Mouse (Mus musculus) lung, postnatal 0 days (tissue): ENCODE data around the gene Ppp1r10. TPM values are rescaled to one million over a fixed set of nuclear protein-coding genes. Genes with fewer than 3 reads are reported as not detected.

ENCODE experiments used
- ATAC-seq: fragments of 200-750 bp; cut with Nextera tagmentation; 2 replicates; pipeline ENCODE4 v1.8.0; 2017; ENCODE audit warnings: moderate library complexity
- DNase-seq: peaks from one replicate; pipeline ENCODE4 v3.0.0-alpha.2; 2016; ENCODE audit warnings: low spot score
- H3K27ac ChIP-seq: fragments of 300-500 bp; sonication (generic); 2 replicates; pipeline ENCODE4 v1.5.1; 2014; ENCODE audit warnings: antibody characterized with exemption, mild to moderate bottlenecking, low read length, mixed read lengths
- H3K27me3 ChIP-seq: fragments of 300-500 bp; sonication (generic); replicated peaks from 2 replicates; pipeline ENCODE4 v1.6.1; 2014; ENCODE audit warnings: low read length, mixed read lengths; ENCODE audit not compliant: insufficient read depth
- H3K36me3 ChIP-seq: fragments of 300-500 bp; sonication (generic); 2 replicates; pipeline ENCODE4 v1.6.1; 2014; ENCODE audit warnings: low read length, mixed read lengths; ENCODE audit not compliant: insufficient read depth
- H3K4me1 ChIP-seq: fragments of 300-500 bp; sonication (generic); 2 replicates; pipeline ENCODE4 v1.6.1; 2014; ENCODE audit warnings: antibody characterized with exemption, low read depth, low read length, mixed read lengths; ENCODE audit not compliant: insufficient read depth
- H3K4me2 ChIP-seq: fragments of 300-500 bp; sonication (generic); replicated peaks from 2 replicates; pipeline ENCODE4 v1.6.1; 2014; ENCODE audit warnings: low read depth, mild to moderate bottlenecking, low read length, moderate library complexity, mixed read lengths
- H3K4me3 ChIP-seq: fragments of 300-500 bp; sonication (generic); 2 replicates; pipeline ENCODE4 v1.5.1; 2014; ENCODE audit warnings: low read depth, low read length
- H3K9ac ChIP-seq: fragments of 300-500 bp; sonication (generic); replicated peaks from 2 replicates; pipeline ENCODE4 v1.6.1; 2014; ENCODE audit warnings: low read depth, mild to moderate bottlenecking
- H3K9me3 ChIP-seq: fragments of 300-500 bp; sonication (generic); 2 replicates; pipeline ENCODE4 v1.6.1; 2016; ENCODE audit warnings: low read length, mixed read lengths
- CTCF ChIP-seq: IDR thresholded peaks from 2 replicates; pipeline ENCODE4 v1.5.1; 2016; ENCODE audit warnings: antibody characterized with exemption, mild to moderate bottlenecking
- EP300 ChIP-seq: IDR thresholded peaks from 2 replicates; pipeline ENCODE4 v1.6.1; 2016; ENCODE audit warnings: antibody characterized with exemption, mild to moderate bottlenecking, control low read depth
- WGBS: fragments of 180-500 bp; shearing (Covaris S2); extraction: QIAGEN DNeasy Blood & Tissue Kit; methylation state at CpG from one replicate; pipeline ENCODE4 v1.1.7; 2014; 5-methylcytosine and 5-hydroxymethylcytosine counted together
- microRNA counts: library from miRNA; unstranded; fragments of <30 nt; microRNA quantifications from one replicate; lab custom pipeline; 2015
- microRNA-seq: library from miRNA; unstranded; fragments of <30 nt; microRNA quantifications from one replicate; pipeline ENCODE4, GENCODE M21; 2016
- polyA plus RNA-seq: library from polyadenylated mRNA; unstranded; fragments of >200 nt; fragmentation: Nextera tagmentation; extraction: Ambion mirVana; gene quantifications from 2 replicates; pipeline ENCODE4 v1.2.1, GENCODE M21; 2015

Ppp1r10 gene
- polyA plus RNA-seq, 1 experiment from 2014 or later: 23.5 TPM

- ATAC-seq: peak; percentile 10
- under 1% methylated on average over 23 of the region's 29 CpGs for WGBS
- Histone ChIP-seq H3K9ac (peak overlapping the region; percentile 76), H3K4me2 (peak overlapping the region; percentile 88), H3K9me3 (no peaks in the 10 kb centered on the region), H3K4me1 (peaks cover 10% of the 10 kb centered on the region; the same call in 1 of the 2 replicates), H3K27me3 (no peaks in the 10 kb centered on the region), H3K36me3 (peaks cover 10% of the 10 kb centered on the region; the same call in 1 of the 2 replicates), H3K4me3 (peak overlapping the region; percentile 88), H3K27ac (peak overlapping the region; percentile 93)
- no peak for TF ChIP-seq CTCF
- no peak for TF ChIP-seq EP300
- peak; percentile 56 for DNase-seq
Observed at GRCm38 (mm10) chr17:35980363-35980754, 64.1 kb downstream of the Ppp1r10 start.

DNA sequence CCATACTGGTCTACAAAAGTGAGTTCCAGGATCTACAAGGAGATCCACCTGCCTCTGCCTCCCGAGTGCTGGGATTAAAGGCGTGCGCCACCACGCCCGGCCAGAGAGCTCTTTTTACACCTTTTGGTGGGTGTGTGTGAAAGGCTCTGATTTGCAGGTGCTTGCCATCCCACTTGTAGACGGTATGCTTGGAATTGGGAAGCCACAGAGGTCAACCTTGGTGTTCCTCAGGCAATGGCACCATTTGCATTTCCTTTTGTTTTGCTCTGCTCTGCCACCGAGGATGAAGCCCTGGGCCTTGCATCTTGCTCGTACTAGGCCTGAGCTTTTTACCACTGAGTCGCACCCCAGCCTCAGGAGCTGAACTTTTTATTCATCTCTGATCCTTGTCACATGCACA, 65.5 kb downstream of the Ppp1r10 start:
- TF ChIP-seq CTCF (no peak), EP300 (no peak)
- Histone ChIP-seq H3K27me3 (no peaks in the 10 kb centered on the region), H3K9ac (no peak overlapping the region), H3K4me3 (no peak overlapping the region), H3K9me3 (no peaks in the 10 kb centered on the region), H3K4me1 (peaks cover 10% of the 10 kb centered on the region; the same call in 1 of the 2 replicates), H3K27ac (no peak overlapping the region), H3K36me3 (peaks cover 15% of the 10 kb centered on the region; the same call in 1 of the 2 replicates), H3K4me2 (no peak overlapping the region)
- 92% methylated on average over 9 of the region's 9 CpGs for WGBS
- ATAC-seq (no peak), DNase-seq (no peak)

MicroRNAs encoded within 50 kb of the gene (microRNA counts, 519-probe panel; counts per million panel counts)
- microRNA mmu-miR-1894-3p (lab: Ali Mortazavi, UCI): not detected
- not detected for microRNA mmu-miR-1894-5p (lab: Ali Mortazavi, UCI)
- not detected for microRNA mmu-miR-877 (lab: Ali Mortazavi, UCI)

Small RNA genes within 50 kb of the gene (microRNA-seq; reads per million reads assigned to microRNA genes)
- 2.2 reads per million for gene Gm28033
- not detected for gene Mir1894
- 26.7 reads per million, percentile 32 among the genes with 10 or more reads in this experiment for gene Mir877

Other genes with a start within 250 kb of the Ppp1r10 start
- gene Vars2, start 248.8 kb upstream of the Ppp1r10 start, polyA plus RNA-seq: 11.4 and 15.2 TPM in 2 replicates
- gene Gtf2h4, start 242.7 kb upstream of the Ppp1r10 start, polyA plus RNA-seq: 19.2 and 21.4 TPM in 2 replicates
- 64.2 and 79.3 TPM in 2 replicates for gene Ddr1, start 211.8 kb upstream of the Ppp1r10 start, polyA plus RNA-seq
- 205 and 234 TPM in 2 replicates for gene Ier3, start 94.8 kb upstream of the Ppp1r10 start, polyA plus RNA-seq
- gene Flot1, start 93.2 kb upstream of the Ppp1r10 start, polyA plus RNA-seq: 106 and 117 TPM in 2 replicates
- 292 and 298 TPM in 2 replicates for gene Tubb5, start 78.1 kb upstream of the Ppp1r10 start, polyA plus RNA-seq
- 2.8 and 3.1 TPM in 2 replicates for gene Mdc1, start 74.9 kb upstream of the Ppp1r10 start, polyA plus RNA-seq
- gene Nrm, start 55.1 kb upstream of the Ppp1r10 start, polyA plus RNA-seq: 21.4 and 22.9 TPM in 2 replicates
- gene Ppp1r18, start 50.8 kb upstream of the Ppp1r10 start, polyA plus RNA-seq: 23.4 and 25.4 TPM in 2 replicates
- 22.3 and 25.8 TPM in 2 replicates for gene Dhx16, start 36.6 kb upstream of the Ppp1r10 start, polyA plus RNA-seq
- 15.9 and 18.5 TPM in 2 replicates for gene 2310061I04Rik, start 19.0 kb upstream of the Ppp1r10 start, polyA plus RNA-seq
- gene Atat1, start 6.4 kb upstream of the Ppp1r10 start, polyA plus RNA-seq: 19.3 and 24.6 TPM in 2 replicates
- gene Mrps18b, start within 50 bp of the Ppp1r10 start, polyA plus RNA-seq: 40.7 and 44.8 TPM in 2 replicates
- 61.2 and 67.8 TPM in 2 replicates for gene Abcf1, start 53.3 kb downstream of the Ppp1r10 start, polyA plus RNA-seq
- 29.6 and 32.1 TPM in 2 replicates for gene Gnl1, start 63.4 kb downstream of the Ppp1r10 start, polyA plus RNA-seq
- 12.6 and 12.9 TPM in 2 replicates for gene Prr3, start 63.8 kb downstream of the Ppp1r10 start, polyA plus RNA-seq
- gene H2-T24, start 104.1 kb downstream of the Ppp1r10 start, polyA plus RNA-seq: 2.7 and 3.7 TPM in 2 replicates
- 50.4 and 53.1 TPM in 2 replicates for gene H2-T23, start 116.4 kb downstream of the Ppp1r10 start, polyA plus RNA-seq
- gene H2-T22, start 126.3 kb downstream of the Ppp1r10 start, polyA plus RNA-seq: 23.9 and 24.4 TPM in 2 replicates
- not detected in 2 replicates for gene Gm6034, start 126.5 kb downstream of the Ppp1r10 start, polyA plus RNA-seq
- gene Gm11127, start 141.9 kb downstream of the Ppp1r10 start, polyA plus RNA-seq: not detected in 2 replicates
- not detected in 2 replicates for gene Gm19684, start 205.2 kb downstream of the Ppp1r10 start, polyA plus RNA-seq
- not detected in 2 replicates for gene Gm7030, start 213.0 kb downstream of the Ppp1r10 start, polyA plus RNA-seq